Mouse (Mus musculus) layer of hippocampus, adult 18-20 months (tissue): ENCODE results near the gene Hectd2. TPM values are rescaled to one million over a fixed set of nuclear protein-coding genes. Genes with fewer than 3 reads are reported as not detected.
A peak's percentile ranks its signal among the peaks of the same experiment; 100 is the strongest.

Experiments used
- DNase-seq, 2 experiments: peaks; one replicate each; pipeline ENCODE4 v3.0.0; 2022; ENCODE audit warnings: low spot score in 2 of 2
- long read RNA-seq: library from polyadenylated mRNA; stranded (forward); transcript quantifications from one replicate; pipeline ENCODE4 v2.0.0, GENCODE M21; 2021
- total RNA-seq, 2 experiments: library from RNA; stranded (reverse); gene quantifications; 2 replicates each; pipeline ENCODE4 v1.2.3; 2021

Hectd2 gene
- total RNA-seq, result 10 to 100 TPM; 33.8 to 38.8 TPM
- long read RNA-seq, full-length matches to known transcripts, result 8 of 13 reads
- long read RNA-seq, partial matches to known transcripts, result 3 of 13 reads
- long read RNA-seq, other reads (novel, unspliced or antisense), result 2 of 13 reads

- peak; percentile 48 to 63 for DNase-seq
Observed at GRCm38 (mm10) chr19:36554046-36554784, at the start of gene Hectd2. Gene Hectd2 (plus strand): TSS chr19:36554639.

GRCm38 (mm10) chr19:36504716-36505115 is 49.7 kb upstream of the Hectd2 start:
- no peak for DNase-seq

GRCm38 (mm10) chr19:36511305-36511704 is 43.1 kb upstream of the Hectd2 start:
- no peak for DNase-seq

- peak in 1 of 2 experiments; percentile 67 for DNase-seq
Observed at GRCm38 (mm10) chr19:36518461-36518860, 36.0 kb upstream of the Hectd2 start.

GRCm38 (mm10) chr19:36521568-36521967 is 32.9 kb upstream of the Hectd2 start:
- no peak for DNase-seq

GRCm38 (mm10) chr19:36522558-36523195 is 31.8 kb upstream of the Hectd2 start:
- DNase-seq, result no peak

- no peak for DNase-seq
Observed at GRCm38 (mm10) chr19:36525071-36525470, 29.4 kb upstream of the Hectd2 start.

GRCm38 (mm10) chr19:36533082-36533481 is 21.4 kb upstream of the Hectd2 start:
- DNase-seq, result no peak

GRCm38 (mm10) chr19:36534011-36534765 is 20.3 kb upstream of the Hectd2 start:
- DNase-seq, result peak; percentile 50 to 82

GRCm38 (mm10) chr19:36534766-36535140 is 19.7 kb upstream of the Hectd2 start:
- DNase-seq, result peak; percentile 34 to 62

GRCm38 (mm10) chr19:36535186-36535585 is 19.3 kb upstream of the Hectd2 start:
- no peak for DNase-seq

- DNase-seq, result no peak
Observed at GRCm38 (mm10) chr19:36535878-36536277, 18.6 kb upstream of the Hectd2 start.

GRCm38 (mm10) chr19:36536929-36537328 is 17.5 kb upstream of the Hectd2 start:
- DNase-seq, result peak in 1 of 2 experiments; percentile 42

- DNase-seq, result peak; percentile 18 to 74
Observed at GRCm38 (mm10) chr19:36538528-36538927, 15.9 kb upstream of the Hectd2 start.

GRCm38 (mm10) chr19:36539311-36539710 is 15.1 kb upstream of the Hectd2 start:
- no peak for DNase-seq

GRCm38 (mm10) chr19:36540012-36540606 is 14.3 kb upstream of the Hectd2 start:
- no peak for DNase-seq

GRCm38 (mm10) chr19:36540776-36541175 is 13.7 kb upstream of the Hectd2 start:
- no peak for DNase-seq

GRCm38 (mm10) chr19:36553561-36554045 is 836 bp upstream of the Hectd2 start:
- DNase-seq, result no peak

- no peak for DNase-seq
Observed at GRCm38 (mm10) chr19:36554785-36555595, 551 bp downstream of the Hectd2 start.

GRCm38 (mm10) chr19:36559331-36559730 is 4.9 kb downstream of the Hectd2 start:
- no peak for DNase-seq
